ENCODE assay signal across 10 mouse cellular contexts in the genomic region with DNA sequence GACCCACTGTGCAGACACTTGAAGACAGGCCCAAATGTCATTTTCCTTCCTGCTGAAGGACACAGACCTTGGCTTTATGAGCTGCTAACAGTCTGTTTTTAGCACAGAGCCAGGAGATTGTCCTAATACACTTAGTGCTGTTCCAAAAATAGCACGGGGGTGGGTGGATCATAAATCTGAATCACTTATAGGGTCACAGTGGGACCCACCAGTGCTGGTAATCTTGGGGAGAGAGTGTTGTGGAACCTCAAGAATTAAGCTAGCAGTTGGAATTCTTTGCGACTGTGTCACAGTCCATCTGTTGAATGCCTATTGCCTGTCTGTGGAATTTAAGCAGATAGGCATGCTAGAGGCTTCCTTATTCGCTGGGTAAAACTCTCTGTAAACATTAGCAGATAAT. TPM values are rescaled to one million over a fixed set of nuclear protein-coding genes. Genes with fewer than 3 reads are reported as not detected.
DNase-seq lines count a peak whose midpoint lies in the region; ATAC-seq lines count a peak whose summit lies in the region.
"Had no signal": no experiment of that assay in that cellular context is flagged by ENCODE, and none has a peak within 500 bp of the region (broad histone marks: within the 10 kb centered on the region; RNA-seq: fewer than 3 reads in every experiment).

No protein-coding gene starts in this region.

- peak; percentile 40; the same call in 1 of the 2 replicates for ATAC-seq in heart, embryonic 12.5 days (ENCODE audit: insufficient number of reproducible peaks, low FRiP score)
- ATAC-seq in midbrain, embryonic 14.5 days (ENCODE audit: low FRiP score, low TSS enrichment) = no peak

- peaks cover 73% of the 10 kb centered on the region for H3K4me1 ChIP-seq in heart, embryonic 12.5 days (replicated peaks)
- no peaks in the 10 kb centered on the region for H3K4me1 ChIP-seq in midbrain, embryonic 14.5 days (ENCODE audit: control insufficient read depth, insufficient read depth, low read length)

- H3K9me3 ChIP-seq in heart, embryonic 12.5 days (replicated peaks) = no peaks in the 10 kb centered on the region
- H3K9me3 ChIP-seq in midbrain, embryonic 14.5 days (ENCODE audit: control insufficient read depth, low read length) = no peaks in the 10 kb centered on the region
- H3K9me3 ChIP-seq: megakaryocyte, embryonic 14.5 days had no signal

- no peaks in the 10 kb centered on the region for H3K27me3 ChIP-seq in heart, embryonic 12.5 days (replicated peaks)
- no peaks in the 10 kb centered on the region for H3K27me3 ChIP-seq in midbrain, embryonic 14.5 days (ENCODE audit: control insufficient read depth, insufficient read depth, low read length)
- H3K27me3 ChIP-seq: megakaryocyte, embryonic 14.5 days had no signal

- peak overlapping the region; percentile 41; the same call in 1 of the 2 replicates for H3K9ac ChIP-seq in heart, embryonic 12.5 days
- no peak overlapping the region for H3K9ac ChIP-seq in midbrain, embryonic 14.5 days (replicated peaks; ENCODE audit: low read length)

- peak overlapping the region; percentile 96 for H3K27ac ChIP-seq in heart, embryonic 12.5 days (ENCODE audit: poor library complexity, severe bottlenecking)
- no peak overlapping the region for H3K27ac ChIP-seq in midbrain, embryonic 14.5 days (replicated peaks; ENCODE audit: low read depth, low read length)

- 0 out of 2 replicates have a peak, but pooled peaks cover 5% of the 10 kb centered on the region for H3K36me3 ChIP-seq in heart, embryonic 12.5 days
- H3K36me3 ChIP-seq in midbrain, embryonic 14.5 days (ENCODE audit: control insufficient read depth, insufficient read depth, low read length) = no peaks in the 10 kb centered on the region

- peak; percentile 96 for DNase-seq in heart, adult 11 months
- no peak for DNase-seq in heart, adult 8-10 months (ENCODE audit: low spot score)
- peak; percentile 86 for DNase-seq in Muller cell, postnatal 12 days (ENCODE audit: inconsistent ontology term)
- peak; percentile 72 for DNase-seq in kidney, postnatal 14 days
- no peak for DNase-seq in ovary, postnatal 36 days (ENCODE audit: low spot score)
- DNase-seq in left cerebral cortex, adult 8-10 months (ENCODE audit: low spot score in 2 of 2) = no peak
- DNase-seq in midbrain, embryonic 14.5 days = no peak
- DNase-seq: adrenal gland, postnatal 25 days had no signal

- peak overlapping the region; percentile 38 for H3K4me2 ChIP-seq in heart, embryonic 12.5 days
- H3K4me2 ChIP-seq in midbrain, embryonic 14.5 days (ENCODE audit: low read length) = no peak overlapping the region

- H3K4me3 ChIP-seq in heart, embryonic 12.5 days = no peak overlapping the region
- no peak overlapping the region for H3K4me3 ChIP-seq in midbrain, embryonic 14.5 days (replicated peaks; ENCODE audit: low read depth, low read length)
- H3K4me3 ChIP-seq: megakaryocyte, embryonic 14.5 days had no signal

- 10% methylated on average over 3 of the region's 3 CpGs for WGBS in heart, embryonic 12.5 days
- WGBS in midbrain, embryonic 14.5 days = 83% methylated on average over 3 of the region's 3 CpGs

RNA-seq across cellular contexts. Expression of gene Mbnl2, which starts 24.2 kb away (rescaled TPM):
- 100 to 1,000 TPM; 236 to 260 (median 252) TPM for total RNA-seq in heart, adult 8-10 months (2022)
- polyA plus RNA-seq in heart, embryonic 12.5 days (2016; fragmentation: Nextera tagmentation; extraction: Ambion mirVana) = 108 and 114 TPM in 2 replicates
- total RNA-seq in left cerebral cortex, adult 8-10 months (2022) = 100 to 1,000 TPM; 222 to 278 (median 250) TPM
- polyA plus RNA-seq in midbrain, embryonic 14.5 days (2014; fragmentation: Nextera tagmentation; extraction: Ambion mirVana) = 13.0 and 22.5 TPM in 2 replicates

Comparison
In these comparisons a context has a peak if more than half of its experiments do, and no peak if none do; other contexts are left out.
1. DNase-seq: peak in heart, adult 11 months (single experiment), Muller cell, postnatal 12 days (single experiment) and kidney, postnatal 14 days (single experiment); none in heart, adult 8-10 months (single experiment), ovary, postnatal 36 days (single experiment), left cerebral cortex, adult 8-10 months (0 of 2) and midbrain, embryonic 14.5 days (single experiment).